Mouse (Mus musculus) neural tube, embryonic 11.5 days (tissue): ENCODE measurements around the gene Afap1. TPM values are rescaled to one million over a fixed set of nuclear protein-coding genes. Genes with fewer than 3 reads are reported as not detected.

Experiments used
- ATAC-seq: fragments of 200-750 bp; cut with Nextera tagmentation; 2 replicates; pipeline ENCODE4 v1.8.0; 2017; ENCODE audit warnings: moderate number of reproducible peaks, mild to moderate bottlenecking, moderate TSS enrichment, moderate library complexity; ENCODE audit not compliant: insufficient read depth, low FRiP score, low TSS enrichment
- DNase-seq: peaks from one replicate; pipeline ENCODE4 v3.0.0-alpha.2; 2015; ENCODE audit warnings: low spot score
- H3K27ac ChIP-seq: fragments of 300-500 bp; sonication (generic); 2 replicates; pipeline ENCODE4 v1.5.1; 2014; ENCODE audit warnings: low read depth, mild to moderate bottlenecking, low read length
- H3K27me3 ChIP-seq: fragments of 300-500 bp; sonication (generic); 2 replicates; pipeline ENCODE4 v1.6.1; 2014; ENCODE audit warnings: mild to moderate bottlenecking, low read length, mixed read lengths; ENCODE audit not compliant: control insufficient read depth, insufficient read depth
- H3K36me3 ChIP-seq: fragments of 300-500 bp; sonication (generic); 2 replicates; pipeline ENCODE4 v1.6.1; 2014; ENCODE audit warnings: mild to moderate bottlenecking, low read length, moderate library complexity, mixed read lengths; ENCODE audit not compliant: control insufficient read depth, insufficient read depth
- H3K4me1 ChIP-seq: fragments of 300-500 bp; sonication (generic); 2 replicates; pipeline ENCODE4 v1.6.1; 2014; ENCODE audit warnings: low read length, mixed read lengths; ENCODE audit not compliant: control insufficient read depth, insufficient read depth
- H3K4me2 ChIP-seq: fragments of 300-500 bp; sonication (generic); 2 replicates; pipeline ENCODE4 v1.6.1; 2014; ENCODE audit warnings: low read depth, mild to moderate bottlenecking, moderate library complexity
- H3K4me3 ChIP-seq: fragments of 300-500 bp; sonication (generic); 2 replicates; pipeline ENCODE4 v1.5.1; 2014; ENCODE audit warnings: low read depth, low read length
- H3K9ac ChIP-seq: fragments of 300-500 bp; sonication (generic); 2 replicates; pipeline ENCODE4 v1.6.1; 2014; ENCODE audit warnings: mild to moderate bottlenecking, low read length
- H3K9me3 ChIP-seq: fragments of 300-500 bp; sonication (generic); 2 replicates; pipeline ENCODE4 v1.6.1; 2016; ENCODE audit warnings: low read length; ENCODE audit not compliant: control insufficient read depth
- WGBS: fragments of 180-500 bp; shearing (Covaris S2); extraction: QIAGEN DNeasy Blood & Tissue Kit; methylation state at CpG from one replicate; pipeline ENCODE4 v1.1.7; 2014; 5-methylcytosine and 5-hydroxymethylcytosine counted together
- polyA plus RNA-seq: library from polyadenylated mRNA; unstranded; fragments of >200 nt; fragmentation: Nextera tagmentation; extraction: Ambion mirVana; gene quantifications from 2 replicates; pipeline ENCODE4 v1.2.1, GENCODE M21; 2014

Gene Afap1
- polyA plus RNA-seq, 1 experiment from 2014 or later = 61.8 TPM

- no peaks in the 10 kb centered on the region for H3K27me3 ChIP-seq
- H3K4me3 ChIP-seq = peak overlapping the region; percentile 89
- no peaks in the 10 kb centered on the region for H3K9me3 ChIP-seq
- peaks cover 15% of the 10 kb centered on the region for H3K4me1 ChIP-seq
- ATAC-seq (peak; percentile 46), DNase-seq (peak; percentile 68)
- no peaks in the 10 kb centered on the region for H3K36me3 ChIP-seq
- H3K27ac ChIP-seq = peak overlapping the region; percentile 68
- 1% methylated on average over 21 of the region's 21 CpGs for WGBS
- peak overlapping the region; percentile 87 for H3K4me2 ChIP-seq
- peak overlapping the region; percentile 92 for H3K9ac ChIP-seq
Measured at GRCm38 (mm10) chr5:35893805-35894260, 714 bp downstream of the Afap1 start.

- Histone ChIP-seq H3K27me3 (no peaks in the 10 kb centered on the region), H3K4me3 (peak overlapping the region; percentile 89), H3K4me1 (peaks cover 15% of the 10 kb centered on the region), H3K4me2 (peak overlapping the region; percentile 87), H3K36me3 (no peaks in the 10 kb centered on the region), H3K9me3 (no peaks in the 10 kb centered on the region), H3K27ac (no peak overlapping the region), H3K9ac (peak overlapping the region; percentile 92)
- ATAC-seq = 0 out of 2 replicates have a peak, but pooled peaks have one; percentile 3
- WGBS = 10% methylated on average over 29 of the region's 30 CpGs
- no peak for DNase-seq
Measured at GRCm38 (mm10) chr5:35894295-35895047, 1.4 kb downstream of the Afap1 start.

GRCm38 (mm10) chr5:35895926-35896325 lies 2.8 kb downstream of the Afap1 start:
- peaks cover 26% of the 10 kb centered on the region for H3K4me1 ChIP-seq
- DNase-seq = no peak
- no peaks in the 10 kb centered on the region for H3K9me3 ChIP-seq
- no peak overlapping the region for H3K9ac ChIP-seq
- no peak overlapping the region for H3K4me3 ChIP-seq
- no peaks in the 10 kb centered on the region for H3K36me3 ChIP-seq
- WGBS = 88% methylated on average over 4 of the region's 4 CpGs
- ATAC-seq = no peak
- no peak overlapping the region for H3K27ac ChIP-seq
- H3K4me2 ChIP-seq = peak overlapping the region; percentile 87; the same call in 1 of the 2 replicates
- no peaks in the 10 kb centered on the region for H3K27me3 ChIP-seq

- H3K4me3 ChIP-seq = no peak overlapping the region
- H3K4me2 ChIP-seq = no peak overlapping the region
- H3K27ac ChIP-seq = no peak overlapping the region
- no peaks in the 10 kb centered on the region for H3K36me3 ChIP-seq
- ATAC-seq = no peak
- 81% methylated on average over 4 of the region's 4 CpGs for WGBS
- no peak for DNase-seq
- H3K9ac ChIP-seq = no peak overlapping the region
- H3K27me3 ChIP-seq = no peaks in the 10 kb centered on the region
- peaks cover 31% of the 10 kb centered on the region for H3K4me1 ChIP-seq
- no peaks in the 10 kb centered on the region for H3K9me3 ChIP-seq
Measured at GRCm38 (mm10) chr5:35896556-35896955, 3.4 kb downstream of the Afap1 start.

GRCm38 (mm10) chr5:35897147-35897546 lies 4.0 kb downstream of the Afap1 start:
- WGBS = 86% methylated on average over 4 of the region's 4 CpGs
- Histone ChIP-seq H3K9ac (no peak overlapping the region), H3K36me3 (no peaks in the 10 kb centered on the region), H3K4me1 (peaks cover 31% of the 10 kb centered on the region), H3K27me3 (no peaks in the 10 kb centered on the region), H3K4me2 (no peak overlapping the region), H3K9me3 (no peaks in the 10 kb centered on the region), H3K27ac (no peak overlapping the region), H3K4me3 (no peak overlapping the region)
- ATAC-seq = no peak
- no peak for DNase-seq

- Histone ChIP-seq H3K4me3 (no peak overlapping the region), H3K27me3 (no peaks in the 10 kb centered on the region), H3K4me2 (no peak overlapping the region), H3K4me1 (peaks cover 31% of the 10 kb centered on the region), H3K36me3 (no peaks in the 10 kb centered on the region), H3K27ac (no peak overlapping the region), H3K9me3 (no peaks in the 10 kb centered on the region), H3K9ac (no peak overlapping the region)
- ATAC-seq (no peak), DNase-seq (no peak)
- 58% methylated on average over 4 of the region's 4 CpGs for WGBS
Measured at GRCm38 (mm10) chr5:35898114-35898513, 5.0 kb downstream of the Afap1 start.

GRCm38 (mm10) chr5:35898994-35899393 lies 5.9 kb downstream of the Afap1 start:
- H3K36me3 ChIP-seq = no peaks in the 10 kb centered on the region
- no peak overlapping the region for H3K9ac ChIP-seq
- no peaks in the 10 kb centered on the region for H3K27me3 ChIP-seq
- H3K4me3 ChIP-seq = no peak overlapping the region
- no peak for ATAC-seq
- 94% methylated on average over 3 of the region's 3 CpGs for WGBS
- no peak overlapping the region for H3K27ac ChIP-seq
- H3K4me2 ChIP-seq = no peak overlapping the region
- no peak for DNase-seq
- H3K4me1 ChIP-seq = peaks cover 31% of the 10 kb centered on the region
- no peaks in the 10 kb centered on the region for H3K9me3 ChIP-seq

- Histone ChIP-seq H3K36me3 (no peaks in the 10 kb centered on the region), H3K27me3 (no peaks in the 10 kb centered on the region), H3K9ac (no peak overlapping the region), H3K27ac (peak overlapping the region; percentile 34; the same call in 1 of the 2 replicates), H3K9me3 (no peaks in the 10 kb centered on the region), H3K4me2 (no peak overlapping the region), H3K4me3 (no peak overlapping the region), H3K4me1 (peaks cover 34% of the 10 kb centered on the region)
- 16% methylated on average over 9 of the region's 10 CpGs for WGBS
- DNase-seq (no peak), ATAC-seq (no peak)
Measured at GRCm38 (mm10) chr5:35900401-35901225, 7.5 kb downstream of the Afap1 start.
